Mouse (Mus musculus): ENCODE measurements around the gene Traf5. TPM values are rescaled to one million over a fixed set of nuclear protein-coding genes. Genes with fewer than 3 reads are reported as not detected.

The Traf5 gene
- polyA plus RNA-seq, 1 experiment from 2014 or later, result 23.2 TPM

- DNase-seq (ENCODE audit: low read depth, low spot score) (peak; percentile 55), ATAC-seq (peak; percentile 24)
- no peak for TF ChIP-seq CTCF (IDR thresholded peaks at IDR 0.05)
- CTCF ChIA-PET, result interaction anchor here (1.0 kb wide), 1 partner anchor 16 kb away, joined by 3 read pairs; no protein-coding TSS in a partner anchor
- no peaks in the 10 kb centered on the region for H3K27me3 ChIP-seq
- POLR2A ChIA-PET, result interaction anchor here (1.0 kb wide), 1 partner anchor 146 kb away, joined by 3 read pairs; no protein-coding TSS in a partner anchor
- in situ Hi-C loops (cut with MboI; ENCODE audit: low pct_unique_long_range_greater_than_20kb), result no loop called here
Measured at GRCm38 (mm10) chr1:191981426-191982102, 110.8 kb downstream of the Traf5 start.

- no peak for DNase-seq (ENCODE audit: low read depth, low spot score)
- in situ Hi-C loops (cut with MboI; ENCODE audit: low pct_unique_long_range_greater_than_20kb), result no loop called here
- H3K27me3 ChIP-seq, result peaks cover 4% of the 10 kb centered on the region
- no peak for TF ChIP-seq CTCF (IDR thresholded peaks at IDR 0.05)
- no peak for ATAC-seq
- ChIA-PET CTCF (interaction anchor here (1.6 kb wide), 1 partner anchor 116 kb away, joined by 4 read pairs; no protein-coding TSS in a partner anchor), POLR2A (no interaction called here)
Measured at GRCm38 (mm10) chr1:191977187-191977586, 115.2 kb downstream of the Traf5 start, which contains the start of gene Rd3. Rd3 (plus strand) TSS chr1:191977370.

GRCm38 (mm10) chr1:191974509-191975405 lies 117.6 kb downstream of the Traf5 start:
- in situ Hi-C loops (cut with MboI; ENCODE audit: low pct_unique_long_range_greater_than_20kb), result no loop called here
- CTCF ChIA-PET, result interaction anchor here (0.8 to 2.1 kb wide), 8 partner anchors 10 to 140 kb away, joined by 3 to 12 read pairs (median 4); partner anchors contain the start of gene Traf5
- POLR2A ChIA-PET, result interaction anchor here (0.6 to 1.5 kb wide), 2 partner anchors 116 to 165 kb away, joined by 3 read pairs; no protein-coding TSS in a partner anchor
- DNase-seq (ENCODE audit: low read depth, low spot score) (peak; percentile 68), ATAC-seq (peak; percentile 72)
- TF ChIP-seq CTCF (IDR thresholded peaks at IDR 0.05), result no peak
- peaks cover 4% of the 10 kb centered on the region for H3K27me3 ChIP-seq

- CTCF ChIA-PET, result interaction anchor here (2.5 kb wide), 1 partner anchor 123 kb away, joined by 9 read pairs; the partner anchor contains the start of gene Traf5
- TF ChIP-seq CTCF (IDR thresholded peaks at IDR 0.05), result no peak
- ATAC-seq, result peak; percentile 82
- in situ Hi-C loops (cut with MboI; ENCODE audit: low pct_unique_long_range_greater_than_20kb), result loop anchor here (5.0 kb wide), 1 partner anchor 122 kb away; the partner anchor contains the start of gene Traf5
- POLR2A ChIA-PET, result no interaction called here
- DNase-seq (ENCODE audit: low read depth, low spot score), result peak; percentile 87
- no peaks in the 10 kb centered on the region for H3K27me3 ChIP-seq
Measured at GRCm38 (mm10) chr1:191969939-191970338, 122.4 kb downstream of the Traf5 start.

- in situ Hi-C loops (cut with MboI; ENCODE audit: low pct_unique_long_range_greater_than_20kb), result loop anchor here (5.0 kb wide), 1 partner anchor 127 kb away; the partner anchor contains the start of gene Traf5
- POLR2A ChIA-PET, result interaction anchor here (0.6 to 3.0 kb wide), 4 partner anchors 127 to 305 kb away, joined by 3 to 11 read pairs (median 3); partner anchors contain the start of gene Traf5
- peak; percentile 91 for TF ChIP-seq CTCF (IDR thresholded peaks at IDR 0.05)
- CTCF ChIA-PET, result interaction anchor here (0.7 to 4.0 kb wide), 30 partner anchors 9 to 389 kb away, joined by 3 to 84 read pairs (median 5); partner anchors contain the start of genes Dtl, Ints7 and Traf5
- DNase-seq (ENCODE audit: low read depth, low spot score) (peak; percentile 56), ATAC-seq (no peak)
- no peaks in the 10 kb centered on the region for H3K27me3 ChIP-seq
Measured at GRCm38 (mm10) chr1:191964773-191965481, 127.4 kb downstream of the Traf5 start.

GRCm38 (mm10) chr1:191963948-191964772 lies 128.2 kb downstream of the Traf5 start:
- ChIA-PET CTCF (interaction anchor here (0.6 to 4.0 kb wide), 27 partner anchors 9 to 388 kb away, joined by 3 to 84 read pairs (median 5); partner anchors contain the start of genes Dtl, Ints7 and Traf5), POLR2A (interaction anchor here (1.6 to 3.0 kb wide), 2 partner anchors 129 to 130 kb away, joined by 7 to 11 read pairs; partner anchors contain the start of gene Traf5)

GRCm38 (mm10) chr1:191963413-191963812 lies 128.9 kb downstream of the Traf5 start:
- ChIA-PET POLR2A (interaction anchor here (1.0 to 3.0 kb wide), 3 partner anchors 127 to 129 kb away, joined by 3 to 11 read pairs (median 7); partner anchors contain the start of gene Traf5), CTCF (interaction anchor here (0.6 to 4.0 kb wide), 17 partner anchors 8 to 136 kb away, joined by 3 to 84 read pairs (median 4); partner anchors contain the start of gene Traf5)
- in situ Hi-C loops (cut with MboI; ENCODE audit: low pct_unique_long_range_greater_than_20kb), result no loop called here
- no peaks in the 10 kb centered on the region for H3K27me3 ChIP-seq
- peak; percentile 68 for ATAC-seq
- peak; percentile 48 for DNase-seq (ENCODE audit: low read depth, low spot score)
- no peak for TF ChIP-seq CTCF (IDR thresholded peaks at IDR 0.05)

More at GRCm38 (mm10) chr1:191963948-191964772, 128.2 kb downstream of the Traf5 start:
- ATAC-seq (peak; percentile 89), DNase-seq (ENCODE audit: low read depth, low spot score) (peak; percentile 50)
- no peaks in the 10 kb centered on the region for H3K27me3 ChIP-seq
- peak; percentile 93 for TF ChIP-seq CTCF (IDR thresholded peaks at IDR 0.05)
- in situ Hi-C loops (cut with MboI; ENCODE audit: low pct_unique_long_range_greater_than_20kb), result no loop called here

GRCm38 (mm10) chr1:191960946-191961345 lies 131.4 kb downstream of the Traf5 start:
- CTCF ChIA-PET, result interaction anchor here (1.0 to 1.4 kb wide), 4 partner anchors 126 to 135 kb away, joined by 3 to 6 read pairs (median 4); no protein-coding TSS in a partner anchor
- DNase-seq (ENCODE audit: low read depth, low spot score), result no peak
- no peak for ATAC-seq
- in situ Hi-C loops (cut with MboI; ENCODE audit: low pct_unique_long_range_greater_than_20kb), result no loop called here
- TF ChIP-seq CTCF (IDR thresholded peaks at IDR 0.05), result no peak
- no peaks in the 10 kb centered on the region for H3K27me3 ChIP-seq
- POLR2A ChIA-PET, result no interaction called here

Measured in Patski (cell line).